Mouse (Mus musculus) lung, adult 2 months (tissue): ENCODE measurements around the gene Dock4. TPM values are rescaled to one million over a fixed set of nuclear protein-coding genes. Genes with fewer than 3 reads are reported as not detected.
"Not testable (repeated sequence)": the region's sequence is repeated elsewhere in the genome, so short reads cannot be mapped to it uniquely, and the experiment has no call there.

Experiments
- DNase-seq: peaks from one replicate; pipeline ENCODE4 v3.0.0; 2022
- H3K4me1 ChIP-seq: fragments of 200-500 bp; 2 replicates; pipeline ENCODE4 v1.6.1; 2011; ENCODE audit warnings: low read length; ENCODE audit not compliant: control insufficient read depth, insufficient read depth
- H3K4me3 ChIP-seq: fragments of 200-500 bp; replicated peaks from 2 replicates; pipeline ENCODE3; 2011; ENCODE audit warnings: low read depth, mild to moderate bottlenecking, control low read depth, low read length; ENCODE audit errors: extremely low read depth
- CTCF ChIP-seq: fragments of 200-500 bp; IDR thresholded peaks from 2 replicates; pipeline ENCODE4 v1.5.1; 2011; ENCODE audit warnings: mild to moderate bottlenecking, low read length, control low read depth; ENCODE audit not compliant: insufficient read depth
- POLR2A ChIP-seq: fragments of 200-500 bp; IDR thresholded peaks from 2 replicates; pipeline ENCODE4 v1.6.1; 2011; ENCODE audit warnings: low read depth, mild to moderate bottlenecking, control low read depth, low read length, borderline replicate concordance; ENCODE audit errors: extremely low read depth
- WGBS: fragments of 180-500 bp; shearing (Covaris S2); methylation state at CpG from one replicate; pipeline ENCODE4 v1.1.7; 2018; 5-methylcytosine and 5-hydroxymethylcytosine counted together
- polyA plus RNA-seq: library from polyadenylated mRNA; depleted of rRNA; stranded (reverse); fragments of >200 nt; gene quantifications from 2 replicates; pipeline ENCODE4 v1.2.3, GENCODE M21; 2012; rRNA removed

Dock4 gene
- polyA plus RNA-seq, 1 experiment: 21.9 TPM

DNA sequence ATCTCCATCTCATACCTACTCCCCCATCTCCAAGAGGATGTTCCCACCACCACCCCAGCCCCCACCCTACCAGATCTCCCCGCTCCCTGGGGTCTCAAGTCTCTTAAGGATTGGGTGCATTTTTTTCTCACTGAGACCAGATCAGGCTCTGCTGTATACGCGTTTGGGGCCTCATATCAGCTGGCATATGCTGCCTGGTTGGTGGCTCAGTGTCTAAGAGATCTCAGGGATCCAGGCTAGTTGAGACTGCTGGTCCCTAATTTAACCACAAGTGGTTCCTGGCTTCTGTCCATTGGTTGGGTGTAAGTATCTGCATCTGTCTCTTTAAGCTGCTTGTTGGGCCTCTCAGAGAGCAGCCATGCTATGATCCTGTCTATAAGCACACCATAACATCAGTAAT lies 427.0 kb downstream of the Dock4 start:
- WGBS: 93% methylated on average over 3 of the region's 3 CpGs

DNA sequence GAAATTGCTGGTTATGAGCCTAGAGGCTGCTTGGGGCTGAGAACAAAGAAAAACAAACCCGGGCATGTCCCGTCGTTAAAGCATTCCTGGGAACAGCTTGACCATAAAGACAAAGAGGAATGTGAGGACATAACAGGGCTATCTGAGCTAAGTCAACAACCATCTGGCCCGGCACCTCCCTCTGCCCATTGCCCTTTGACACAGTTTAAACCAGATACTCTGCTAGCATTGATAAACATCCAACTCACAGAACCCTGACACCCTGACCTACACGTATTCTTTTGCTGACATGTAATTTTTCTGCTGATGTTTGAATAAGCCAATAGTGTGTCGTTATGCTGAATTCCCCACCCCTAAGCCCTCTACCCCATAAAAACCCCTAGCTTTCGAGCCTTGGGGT lies 427.5 kb downstream of the Dock4 start:
- 75% methylated on average over 7 of the region's 7 CpGs for WGBS
- not testable (repeated sequence) for H3K4me3 ChIP-seq, H3K4me1 ChIP-seq, DNase-seq

More for the DNA sequence above, 427.0 kb downstream of the Dock4 start:
- H3K4me3 ChIP-seq: no peak overlapping the region
- TF ChIP-seq POLR2A (no peak), CTCF (no peak)
- no peak for DNase-seq
- H3K4me1 ChIP-seq: no peaks in the 10 kb centered on the region

DNA sequence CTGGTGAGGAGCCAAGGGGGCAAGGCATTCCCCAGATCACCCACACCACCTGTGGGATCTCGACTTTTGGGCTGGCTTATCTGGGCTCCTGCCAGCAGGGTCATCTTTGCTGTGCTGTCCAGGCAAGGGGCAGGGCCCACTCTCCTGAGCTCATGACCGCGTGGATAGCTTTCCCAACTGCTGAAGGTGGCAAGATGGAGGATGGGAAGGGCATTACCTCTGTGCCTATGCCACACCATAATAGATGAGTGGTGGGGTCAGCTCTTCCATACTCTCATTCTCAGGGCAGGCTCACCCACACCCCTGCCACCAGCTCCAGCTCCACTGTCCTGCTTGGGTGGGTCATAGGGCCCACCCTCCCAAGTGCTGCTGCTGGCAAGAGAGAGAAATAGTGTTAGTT lies 439.2 kb downstream of the Dock4 start:
- no peak for TF ChIP-seq POLR2A
- TF ChIP-seq CTCF: no peak
- WGBS: 77% methylated on average over 3 of the region's 3 CpGs
- H3K4me1 ChIP-seq: no peaks in the 10 kb centered on the region
- DNase-seq: no peak
- no peak overlapping the region for H3K4me3 ChIP-seq

DNA sequence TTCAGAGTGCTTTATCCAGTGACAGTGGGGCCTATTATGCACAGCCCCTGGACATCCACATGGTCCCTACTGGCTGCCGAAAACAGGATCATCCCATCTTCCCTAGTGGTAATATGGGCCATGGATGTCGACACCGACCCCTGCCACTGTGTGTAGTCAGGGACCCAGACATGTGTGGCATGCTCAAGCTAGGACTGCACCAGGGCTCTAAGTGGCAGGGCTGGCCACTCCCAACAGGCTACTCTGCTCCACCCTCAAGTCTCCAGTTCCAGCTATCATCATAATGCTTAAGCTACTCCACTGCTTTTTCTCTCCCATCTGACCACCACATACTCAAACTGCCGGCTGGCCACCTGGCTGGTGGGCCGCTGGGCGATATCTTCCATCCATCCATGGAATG lies 439.6 kb downstream of the Dock4 start:
- H3K4me1 ChIP-seq: no peaks in the 10 kb centered on the region
- TF ChIP-seq POLR2A: no peak
- TF ChIP-seq CTCF: no peak
- WGBS: 97% methylated on average over 6 of the region's 6 CpGs
- no peak overlapping the region for H3K4me3 ChIP-seq
- DNase-seq: no peak

DNA sequence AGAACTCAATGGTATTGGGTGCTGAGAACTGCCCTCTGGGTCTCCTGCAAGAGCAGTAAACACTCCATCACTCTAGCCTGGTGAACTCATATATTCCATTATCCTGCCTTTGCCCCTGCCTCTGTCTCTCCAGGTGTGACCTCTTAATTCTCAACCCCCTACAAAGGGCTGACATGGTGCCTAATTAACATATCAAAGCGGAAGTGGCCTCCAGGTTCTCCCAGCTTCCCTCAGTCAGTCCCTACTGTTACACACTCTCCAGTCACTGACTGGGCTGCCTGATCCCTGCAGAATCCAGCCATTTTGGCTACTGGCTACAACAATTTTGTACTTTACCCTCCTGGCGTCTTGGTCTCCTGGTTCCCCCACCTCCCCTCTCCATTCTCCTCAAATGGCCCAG lies 441.7 kb downstream of the Dock4 start:
- 82% methylated on average over 2 of the region's 2 CpGs for whole genome bisulfite sequencing
- TF ChIP-seq POLR2A (no peak), CTCF (no peak)
- H3K4me1 ChIP-seq: no peaks in the 10 kb centered on the region
- no peak overlapping the region for H3K4me3 ChIP-seq
- DNase-seq: no peak

DNA sequence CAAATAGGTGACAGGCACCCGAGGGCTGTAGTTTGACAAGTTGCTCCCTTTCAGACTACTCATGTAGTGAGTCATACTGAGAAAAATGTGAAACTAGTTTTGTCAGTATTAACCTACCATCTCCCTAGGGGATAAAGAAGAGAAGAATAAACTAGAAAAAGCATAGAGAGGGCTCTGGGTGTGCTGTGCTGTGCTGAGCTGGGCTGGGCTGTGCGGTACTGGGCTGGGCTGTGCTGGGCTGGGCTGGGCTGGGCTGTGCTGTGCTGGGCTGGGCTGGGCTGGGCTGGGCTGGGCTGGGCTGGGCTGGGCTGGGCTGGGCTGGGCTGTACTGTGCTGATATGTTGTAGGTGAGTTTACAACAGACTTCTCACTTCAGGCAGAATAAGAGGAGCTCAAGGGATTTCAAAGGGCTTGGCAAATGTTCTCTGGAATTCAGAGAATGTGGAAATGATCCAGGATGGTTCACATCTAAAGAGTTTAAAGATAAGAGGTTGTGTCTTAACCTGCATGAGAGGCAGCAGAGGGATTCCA lies 442.6 kb downstream of the Dock4 start:
- 26% methylated on average over 2 of the region's 2 CpGs for WGBS
- no peaks in the 10 kb centered on the region for H3K4me1 ChIP-seq
- TF ChIP-seq POLR2A (no peak), CTCF (no peak)
- no peak for DNase-seq
- H3K4me3 ChIP-seq: no peak overlapping the region

DNA sequence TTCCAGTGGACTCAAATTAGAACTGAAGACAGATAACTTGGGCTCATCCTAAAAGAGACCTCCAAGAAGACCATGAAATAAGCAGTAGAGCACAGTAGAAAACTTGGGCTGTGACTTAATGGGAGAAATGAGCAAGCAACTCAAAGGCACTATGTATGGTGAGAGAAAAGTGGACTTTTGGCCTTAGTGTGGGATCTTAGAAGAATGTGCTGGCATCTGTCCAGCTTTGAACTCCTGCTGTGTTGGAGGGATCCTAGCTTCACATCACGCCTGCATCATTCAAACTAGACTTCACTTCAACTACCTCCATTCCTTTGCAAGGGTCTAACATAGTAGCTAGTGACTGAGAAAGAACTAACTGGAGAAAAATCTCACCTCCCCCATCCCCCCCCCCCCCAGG lies 443.1 kb downstream of the Dock4 start:
- no peak for TF ChIP-seq CTCF
- Histone ChIP-seq H3K4me1 (no peaks in the 10 kb centered on the region), H3K4me3 (no peak overlapping the region)
- DNase-seq: no peak
- 52% methylated on average over 1 of the region's 1 CpGs for WGBS

DNA sequence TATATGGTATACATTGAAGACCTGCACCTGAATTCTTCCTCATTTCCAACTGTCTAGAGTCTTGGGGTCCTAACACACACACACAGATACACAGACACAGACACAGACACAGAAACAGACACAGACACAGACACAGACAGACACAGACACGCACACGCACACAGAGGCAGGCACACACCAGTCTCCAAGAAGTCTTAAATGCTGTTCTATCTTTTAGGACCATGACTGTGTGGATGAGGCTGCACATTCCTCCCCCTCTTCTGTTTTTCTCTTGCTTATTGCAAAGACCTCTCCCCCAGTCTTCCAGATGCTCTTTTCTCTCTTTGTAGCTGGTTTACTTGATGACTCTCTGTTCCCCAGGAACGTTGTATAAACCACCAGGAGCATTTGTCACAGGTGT lies 443.8 kb downstream of the Dock4 start:
- Histone ChIP-seq H3K4me1 (no peaks in the 10 kb centered on the region), H3K4me3 (no peak overlapping the region)
- WGBS: 79% methylated on average over 3 of the region's 3 CpGs
- TF ChIP-seq POLR2A: no peak
- TF ChIP-seq CTCF: no peak
- DNase-seq: no peak

DNA sequence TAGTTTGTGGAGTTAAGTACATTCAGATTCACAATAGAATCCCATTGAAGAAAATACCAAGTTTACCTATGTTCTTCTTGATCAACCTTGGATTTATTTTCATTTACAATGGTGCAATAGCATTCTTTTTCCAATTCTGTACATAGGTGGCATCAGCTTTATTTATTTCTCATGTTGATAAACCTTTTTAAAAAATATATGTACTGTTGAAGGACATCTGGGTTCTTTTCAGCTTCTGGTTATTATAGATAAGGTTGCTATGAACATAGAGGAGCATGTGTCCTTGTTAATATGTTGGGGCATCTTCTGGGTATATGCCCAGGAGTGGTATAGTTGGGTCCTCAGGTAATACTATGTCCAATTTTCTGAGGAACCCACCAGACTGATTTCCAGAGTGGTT lies 445.4 kb downstream of the Dock4 start:
- Histone ChIP-seq H3K4me1 (no peaks in the 10 kb centered on the region), H3K4me3 (no peak overlapping the region)
- no peak for TF ChIP-seq CTCF
- TF ChIP-seq POLR2A: no peak
- DNase-seq: no peak

DNA sequence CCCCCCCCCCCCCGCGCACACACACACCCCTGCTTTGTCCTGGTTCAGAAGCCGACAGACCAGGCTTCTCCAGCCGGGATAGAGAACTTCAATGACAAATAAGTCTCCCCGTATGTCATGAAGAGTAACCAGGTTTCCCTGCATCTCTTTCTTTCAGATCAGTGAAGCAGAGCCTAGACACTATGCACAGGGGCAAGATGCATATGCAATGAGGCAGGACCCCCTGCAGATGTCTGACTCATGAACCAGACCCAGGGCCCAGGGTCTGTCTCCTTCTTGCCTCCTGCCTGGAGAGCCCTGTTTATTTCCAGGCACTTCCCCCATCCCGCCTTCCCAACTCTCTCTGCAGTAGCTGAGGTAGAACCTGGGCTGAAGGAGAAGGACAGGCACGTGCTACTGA lies 448.0 kb downstream of the Dock4 start:
- no peaks in the 10 kb centered on the region for H3K4me1 ChIP-seq
- 68% methylated on average over 4 of the region's 7 CpGs for WGBS
- no peak for TF ChIP-seq CTCF
- no peak for TF ChIP-seq POLR2A
- no peak overlapping the region for H3K4me3 ChIP-seq
- no peak for DNase-seq

DNA sequence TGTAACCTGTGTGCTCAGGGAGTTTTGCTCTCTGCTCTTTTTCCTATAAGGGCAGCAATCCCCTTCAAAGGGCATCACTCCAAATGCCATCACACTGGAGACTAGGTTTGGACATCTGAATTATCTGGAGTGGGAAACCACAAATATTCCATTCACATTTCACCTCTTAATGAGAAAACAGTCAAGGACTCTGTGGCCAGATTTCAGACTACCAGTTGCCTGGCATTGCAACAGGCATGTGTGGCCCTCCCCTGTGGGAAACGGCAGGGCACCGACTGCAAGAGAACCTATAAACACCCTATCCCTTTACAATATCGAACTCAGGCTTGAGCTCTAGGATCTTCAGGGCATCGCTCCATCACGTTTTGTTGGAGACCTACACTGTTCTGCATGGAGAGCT lies 448.9 kb downstream of the Dock4 start:
- 89% methylated on average over 5 of the region's 5 CpGs for whole genome bisulfite sequencing
- no peaks in the 10 kb centered on the region for H3K4me1 ChIP-seq
- TF ChIP-seq CTCF (no peak), POLR2A (no peak)
- DNase-seq: no peak
- no peak overlapping the region for H3K4me3 ChIP-seq

Other genes with a start within 250 kb of the Dock4 start
- gene Lsmem1, start 246.5 kb upstream of the Dock4 start, polyA plus RNA-seq: 0.18 and 0.53 TPM in 2 replicates
- 25.9 and 36.2 TPM in 2 replicates for gene Ifrd1, start 197.4 kb upstream of the Dock4 start, polyA plus RNA-seq
- 3.5 and 6.1 TPM in 2 replicates for gene Zfp277, start 50 bp upstream of the Dock4 start, polyA plus RNA-seq